Mouse (Mus musculus) midbrain, embryonic 15.5 days (tissue): ENCODE data around the gene Cep44. TPM values are rescaled to one million over a fixed set of nuclear protein-coding genes. Genes with fewer than 3 reads are reported as not detected.
A peak's percentile ranks its signal among the peaks of the same experiment; 100 is the strongest.

Experiments
- ATAC-seq: fragments of 200-750 bp; cut with Nextera tagmentation; replicated peaks from 2 replicates; pipeline ENCODE4 v1.8.0; 2017; ENCODE audit warnings: moderate TSS enrichment
- H3K27ac ChIP-seq: fragments of 300-500 bp; sonication (generic); 2 replicates; pipeline ENCODE4 v1.5.1; 2015; ENCODE audit warnings: mild to moderate bottlenecking, inconsistent platforms
- H3K27me3 ChIP-seq: fragments of 300-500 bp; sonication (generic); replicated peaks from 2 replicates; pipeline ENCODE4 v1.6.1; 2015; ENCODE audit warnings: inconsistent platforms
- H3K36me3 ChIP-seq: fragments of 300-500 bp; sonication (generic); replicated peaks from 2 replicates; pipeline ENCODE4 v1.6.1; 2015; ENCODE audit warnings: inconsistent platforms
- H3K4me1 ChIP-seq: fragments of 300-500 bp; sonication (generic); 2 replicates; pipeline ENCODE4 v1.6.1; 2015; ENCODE audit warnings: inconsistent platforms
- H3K4me2 ChIP-seq: fragments of 300-500 bp; sonication (generic); 2 replicates; pipeline ENCODE4 v1.6.1; 2015; ENCODE audit warnings: inconsistent platforms, mild to moderate bottlenecking, moderate library complexity
- H3K4me3 ChIP-seq: fragments of 300-500 bp; sonication (generic); 2 replicates; pipeline ENCODE4 v1.5.1; 2015; ENCODE audit warnings: mild to moderate bottlenecking, inconsistent platforms
- H3K9ac ChIP-seq: fragments of 300-500 bp; sonication (generic); 2 replicates; pipeline ENCODE4 v1.6.1; 2015; ENCODE audit warnings: mild to moderate bottlenecking, inconsistent platforms
- H3K9me3 ChIP-seq: fragments of 300-500 bp; sonication (generic); 2 replicates; pipeline ENCODE4 v1.6.1; 2016; ENCODE audit warnings: inconsistent platforms
- WGBS: fragments of 180-500 bp; shearing (Covaris S2); methylation state at CpG from one replicate; pipeline ENCODE4 v1.1.7; 2015; ENCODE audit warnings: mixed read lengths; 5-methylcytosine and 5-hydroxymethylcytosine counted together
- polyA plus RNA-seq: library from polyadenylated mRNA; unstranded; fragments of >200 nt; fragmentation: Nextera tagmentation; extraction: Ambion mirVana; gene quantifications from 2 replicates; pipeline ENCODE4 v1.2.1, GENCODE M21; 2015

The Cep44 gene
- polyA plus RNA-seq, 1 experiment from 2014 or later = 26.5 TPM

GRCm38 (mm10) chr8:56540706-56541105 lies 10.1 kb downstream of the Cep44 start:
- 92% methylated on average over 7 of the region's 7 CpGs for WGBS
- no peaks in the 10 kb centered on the region for H3K4me1 ChIP-seq
- no peak for ATAC-seq
- H3K4me2 ChIP-seq = no peak overlapping the region
- H3K36me3 ChIP-seq = peaks cover 34% of the 10 kb centered on the region
- no peaks in the 10 kb centered on the region for H3K9me3 ChIP-seq
- H3K4me3 ChIP-seq = no peak overlapping the region
- no peaks in the 10 kb centered on the region for H3K27me3 ChIP-seq
- no peak overlapping the region for H3K27ac ChIP-seq
- H3K9ac ChIP-seq = no peak overlapping the region

- H3K9me3 ChIP-seq = no peaks in the 10 kb centered on the region
- H3K4me1 ChIP-seq = no peaks in the 10 kb centered on the region
- H3K36me3 ChIP-seq = 0 out of 2 replicates have a peak, but pooled peaks cover 4% of the 10 kb centered on the region
- ATAC-seq = no peak
- no peak overlapping the region for H3K9ac ChIP-seq
- WGBS = 5% methylated on average over 3 of the region's 3 CpGs
- H3K4me2 ChIP-seq = no peak overlapping the region
- no peak overlapping the region for H3K4me3 ChIP-seq
- H3K27ac ChIP-seq = no peak overlapping the region
- H3K27me3 ChIP-seq = no peaks in the 10 kb centered on the region
Observed at GRCm38 (mm10) chr8:56530359-56530758, 20.5 kb downstream of the Cep44 start.

GRCm38 (mm10) chr8:56528869-56529268 lies 22.0 kb downstream of the Cep44 start:
- WGBS = 89% methylated on average over 6 of the region's 6 CpGs
- H3K27ac ChIP-seq = no peak overlapping the region
- no peak for ATAC-seq
- H3K36me3 ChIP-seq = 0 out of 2 replicates have a peak, but pooled peaks cover 4% of the 10 kb centered on the region
- no peak overlapping the region for H3K4me3 ChIP-seq
- no peak overlapping the region for H3K9ac ChIP-seq
- H3K4me1 ChIP-seq = no peaks in the 10 kb centered on the region
- no peaks in the 10 kb centered on the region for H3K9me3 ChIP-seq
- H3K4me2 ChIP-seq = no peak overlapping the region
- H3K27me3 ChIP-seq = no peaks in the 10 kb centered on the region

- H3K27ac ChIP-seq = no peak overlapping the region
- ATAC-seq = no peak
- 76% methylated on average over 4 of the region's 4 CpGs for WGBS
Observed at GRCm38 (mm10) chr8:56521051-56521450, 29.8 kb downstream of the Cep44 start.

GRCm38 (mm10) chr8:56520249-56520648 lies 30.6 kb downstream of the Cep44 start:
- H3K9ac ChIP-seq = no peak overlapping the region
- H3K4me1 ChIP-seq = no peaks in the 10 kb centered on the region
- no peak overlapping the region for H3K27ac ChIP-seq
- WGBS = 86% methylated on average over 2 of the region's 2 CpGs
- H3K27me3 ChIP-seq = no peaks in the 10 kb centered on the region
- H3K9me3 ChIP-seq = no peaks in the 10 kb centered on the region
- H3K4me2 ChIP-seq = no peak overlapping the region
- no peak overlapping the region for H3K4me3 ChIP-seq
- ATAC-seq = no peak
- H3K36me3 ChIP-seq = no peaks in the 10 kb centered on the region

More at GRCm38 (mm10) chr8:56521051-56521450, 29.8 kb downstream of the Cep44 start:
- H3K4me3 ChIP-seq = no peak overlapping the region
- H3K4me2 ChIP-seq = no peak overlapping the region
- H3K9ac ChIP-seq = no peak overlapping the region
- no peaks in the 10 kb centered on the region for H3K27me3 ChIP-seq
- no peaks in the 10 kb centered on the region for H3K4me1 ChIP-seq
- no peaks in the 10 kb centered on the region for H3K36me3 ChIP-seq
- no peaks in the 10 kb centered on the region for H3K9me3 ChIP-seq

GRCm38 (mm10) chr8:56518848-56519247 lies 32.0 kb downstream of the Cep44 start:
- Histone ChIP-seq H3K4me3 (no peak overlapping the region), H3K27ac (no peak overlapping the region), H3K9ac (no peak overlapping the region), H3K4me1 (no peaks in the 10 kb centered on the region), H3K9me3 (no peaks in the 10 kb centered on the region), H3K4me2 (no peak overlapping the region), H3K27me3 (no peaks in the 10 kb centered on the region), H3K36me3 (no peaks in the 10 kb centered on the region)
- 84% methylated on average over 6 of the region's 6 CpGs for WGBS
- ATAC-seq = no peak

GRCm38 (mm10) chr8:56508952-56509479 lies 41.8 kb downstream of the Cep44 start:
- Histone ChIP-seq H3K4me2 (no peak overlapping the region), H3K36me3 (no peaks in the 10 kb centered on the region), H3K9me3 (no peaks in the 10 kb centered on the region), H3K27me3 (no peaks in the 10 kb centered on the region), H3K4me3 (no peak overlapping the region), H3K4me1 (no peaks in the 10 kb centered on the region), H3K27ac (0 out of 2 replicates have a peak overlapping the region, but pooled peaks have one; percentile 21), H3K9ac (no peak overlapping the region)
- WGBS = 73% methylated on average over 4 of the region's 4 CpGs
- ATAC-seq = 0 out of 2 replicates have a peak, but pooled peaks have one; percentile 53

- H3K4me2 ChIP-seq = no peak overlapping the region
- no peaks in the 10 kb centered on the region for H3K9me3 ChIP-seq
- no peak overlapping the region for H3K9ac ChIP-seq
- no peaks in the 10 kb centered on the region for H3K27me3 ChIP-seq
- WGBS = 54% methylated on average over 3 of the region's 3 CpGs
- ATAC-seq = peak; percentile 83
- H3K27ac ChIP-seq = 0 out of 2 replicates have a peak overlapping the region, but pooled peaks have one; percentile 21
- H3K4me1 ChIP-seq = no peaks in the 10 kb centered on the region
- H3K36me3 ChIP-seq = no peaks in the 10 kb centered on the region
- no peak overlapping the region for H3K4me3 ChIP-seq
Observed at GRCm38 (mm10) chr8:56508318-56508951, 42.4 kb downstream of the Cep44 start.

GRCm38 (mm10) chr8:56501911-56502310 lies 48.9 kb downstream of the Cep44 start:
- ATAC-seq = no peak
- Histone ChIP-seq H3K4me1 (no peaks in the 10 kb centered on the region), H3K9me3 (no peaks in the 10 kb centered on the region), H3K27me3 (no peaks in the 10 kb centered on the region), H3K36me3 (no peaks in the 10 kb centered on the region), H3K4me3 (no peak overlapping the region), H3K4me2 (no peak overlapping the region), H3K9ac (no peak overlapping the region), H3K27ac (no peak overlapping the region)

- no peaks in the 10 kb centered on the region for H3K27me3 ChIP-seq
- 41% methylated on average over 2 of the region's 2 CpGs for WGBS
Observed at GRCm38 (mm10) chr8:56489496-56489895, 61.4 kb downstream of the Cep44 start.

GRCm38 (mm10) chr8:56486006-56486405 lies 64.8 kb downstream of the Cep44 start:
- Histone ChIP-seq H3K27ac (no peak overlapping the region), H3K4me3 (no peak overlapping the region)
- ATAC-seq = no peak

More at GRCm38 (mm10) chr8:56489496-56489895, 61.4 kb downstream of the Cep44 start:
- ATAC-seq = no peak
- H3K36me3 ChIP-seq = no peaks in the 10 kb centered on the region
- H3K4me3 ChIP-seq = no peak overlapping the region
- H3K4me2 ChIP-seq = no peak overlapping the region
- no peaks in the 10 kb centered on the region for H3K4me1 ChIP-seq
- no peak overlapping the region for H3K27ac ChIP-seq
- H3K9ac ChIP-seq = no peak overlapping the region
- no peaks in the 10 kb centered on the region for H3K9me3 ChIP-seq

More at GRCm38 (mm10) chr8:56486006-56486405, 64.8 kb downstream of the Cep44 start:
- Histone ChIP-seq H3K27me3 (no peaks in the 10 kb centered on the region), H3K9me3 (no peaks in the 10 kb centered on the region), H3K36me3 (no peaks in the 10 kb centered on the region), H3K9ac (no peak overlapping the region), H3K4me2 (no peak overlapping the region), H3K4me1 (no peaks in the 10 kb centered on the region)
- 29% methylated on average over 3 of the region's 3 CpGs for WGBS
